In the genomic region with DNA sequence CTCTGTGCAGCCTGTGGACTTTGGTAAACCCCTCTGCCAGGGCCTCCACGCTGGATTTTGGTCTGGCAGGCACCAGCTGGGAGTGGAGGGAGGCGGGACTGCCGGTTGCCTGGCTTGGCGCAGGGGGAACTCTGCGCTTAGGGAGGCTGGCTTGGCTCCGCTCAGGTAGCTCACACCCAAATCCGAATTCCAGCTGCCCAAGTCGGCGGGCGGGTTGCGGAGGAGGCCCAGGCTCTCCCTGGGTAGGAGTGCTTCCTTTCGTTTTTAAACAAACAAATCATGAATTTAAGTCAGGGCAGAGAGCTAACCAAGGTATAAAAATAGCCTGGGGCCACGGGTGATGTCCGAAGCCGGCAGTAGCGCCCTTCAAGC, we compare ENCODE assay signal across 8 mouse cellular contexts. TPM values are rescaled to one million over a fixed set of nuclear protein-coding genes. Genes with fewer than 3 reads are reported as not detected.
A peak's percentile ranks its signal among the peaks of the same experiment; 100 is the strongest.
DNase-seq lines count a peak whose midpoint lies in the region; ATAC-seq and TF ChIP-seq lines count a peak whose summit lies in the region.

A gene (plus strand): TSS at position 335 of the 372 bp plus-strand sequence.

- H3K27ac ChIP-seq in kidney, embryonic 15.5 days = peak within 1 kb of the TSS; percentile 97
- H3K27ac ChIP-seq in olfactory bulb, adult 2 months (ENCODE audit: insufficient read depth, low read depth, low read length) = no peak within 1 kb of the TSS

- DNase-seq in retina, postnatal 1 day = peak; percentile 48
- no peak for DNase-seq in retina, embryonic 14.5 days (ENCODE audit: low spot score)
- peak; percentile 30 for DNase-seq in embryo, embryonic 11.5 days (ENCODE audit: low read depth, low spot score)
- DNase-seq in heart, adult 9 months (ENCODE audit: low spot score in 2 of 2) = peak; percentile 73 to 77
- peak; percentile 85 to 86 for DNase-seq in lung, adult 18-20 months
- no peak for DNase-seq in spleen, adult 18-20 months

- H3K9me3 ChIP-seq in kidney, embryonic 15.5 days (replicated peaks) = no peaks in the 10 kb centered on the region

- peak; percentile 63 for ATAC-seq in kidney, embryonic 15.5 days (replicated peaks; ENCODE audit: low FRiP score)

- peaks cover 28% of the 10 kb centered on the region for H3K27me3 ChIP-seq in kidney, embryonic 15.5 days

- peak within 1 kb of the TSS; percentile 91 for H3K4me3 ChIP-seq in kidney, embryonic 15.5 days (replicated peaks)
- peak within 1 kb of the TSS; percentile 54 for H3K4me3 ChIP-seq in olfactory bulb, adult 2 months (ENCODE audit: insufficient read depth, low read depth, low read length)

- no peaks in the 10 kb centered on the region for H3K36me3 ChIP-seq in kidney, embryonic 15.5 days

- peak within 1 kb of the TSS; percentile 91 for H3K4me2 ChIP-seq in kidney, embryonic 15.5 days

- no peak for TF ChIP-seq CTCF in olfactory bulb, adult 2 months (IDR thresholded peaks at IDR 0.05; ENCODE audit: insufficient read depth, low read depth, low read length)

- no peak for TF ChIP-seq POLR2A in olfactory bulb, adult 2 months (IDR thresholded peaks at IDR 0.05; ENCODE audit: insufficient read depth, low read depth, low read length)

- WGBS in kidney, embryonic 15.5 days = 1% methylated on average over 16 of the region's 16 CpGs
- WGBS in olfactory bulb, adult 2 months = 30% methylated on average over 16 of the region's 16 CpGs

- H3K9ac ChIP-seq in kidney, embryonic 15.5 days = peak within 1 kb of the TSS; percentile 95

- peaks cover 66% of the 10 kb centered on the region for H3K4me1 ChIP-seq in kidney, embryonic 15.5 days
- peaks cover 27% of the 10 kb centered on the region for H3K4me1 ChIP-seq in olfactory bulb, adult 2 months (ENCODE audit: control insufficient read depth, insufficient read depth, low read length)

RNA-seq across cellular contexts. Expression of the gene that starts here (rescaled TPM):
- 9.6 and 10.4 TPM in 2 replicates for polyA plus RNA-seq in kidney, embryonic 15.5 days (2015; fragmentation: Nextera tagmentation; extraction: Ambion mirVana)
- not detected in 2 replicates for polyA plus RNA-seq in olfactory bulb, adult 2 months (2012; ENCODE audit: insufficient read depth, insufficient read length, low replicate concordance, missing spikeins)

Comparison
In these comparisons a context has a peak if more than half of its experiments do, and no peak if none do; other contexts are left out.
1. RNA of the gene that starts here (polyA plus RNA-seq): 9.6 to 10.4 TPM in kidney, embryonic 15.5 days; not detected in olfactory bulb, adult 2 months; every median in the first group is over 10 times any median in the second.
2. DNase-seq: peak in retina, postnatal 1 day (single experiment), embryo, embryonic 11.5 days (single experiment), heart, adult 9 months (2 of 2) and lung, adult 18-20 months (2 of 2); none in retina, embryonic 14.5 days (single experiment) and spleen, adult 18-20 months (0 of 2).